Mouse (Mus musculus): ENCODE data around the gene Rab35. TPM values are rescaled to one million over a fixed set of nuclear protein-coding genes. Genes with fewer than 3 reads are reported as not detected.

Rab35 gene
- 18.5 TPM for polyA plus RNA-seq (2017; shearing (Covaris generic))

DNA sequence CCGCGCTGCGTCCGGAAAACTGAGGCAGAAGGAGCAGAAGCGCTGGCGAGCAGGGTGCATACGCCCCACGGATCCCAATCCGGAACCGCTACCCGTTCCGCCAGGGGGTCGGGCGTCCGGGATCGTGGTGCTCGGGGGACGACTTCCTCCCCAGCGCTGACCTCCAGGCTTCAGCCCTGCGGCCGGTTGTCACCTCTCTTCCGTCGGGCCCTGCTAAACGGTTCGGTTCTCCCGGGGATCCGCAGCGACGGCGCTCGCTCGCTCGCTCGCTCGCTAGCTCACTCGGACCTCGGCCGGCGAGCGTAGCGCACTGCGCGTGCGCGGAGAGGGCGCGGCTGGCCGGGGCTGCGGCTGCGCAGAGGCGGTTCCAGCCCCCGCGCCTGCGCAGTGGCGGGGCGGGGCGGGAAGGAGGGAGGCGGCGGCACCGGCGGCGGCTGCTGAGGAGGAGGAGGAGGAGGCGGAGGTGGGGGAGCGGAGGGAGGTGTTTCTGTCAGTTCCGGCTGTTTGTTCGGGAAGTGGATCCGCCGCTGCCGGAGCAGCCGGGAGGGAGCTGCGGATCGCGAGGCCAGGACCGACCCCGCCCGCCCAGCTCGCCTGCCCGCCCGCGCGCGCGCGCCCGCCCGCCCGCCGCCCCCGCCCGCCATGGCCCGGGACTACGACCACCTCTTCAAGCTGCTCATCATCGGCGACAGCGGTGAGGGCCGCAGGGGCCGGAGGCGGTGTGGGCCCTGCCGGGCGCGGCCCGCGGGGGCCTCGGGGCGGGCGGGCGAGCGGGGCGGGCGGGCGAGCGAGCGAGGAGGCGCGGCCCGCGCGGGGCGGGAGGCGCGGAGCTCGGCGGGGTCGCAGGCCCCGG lies at the start of gene Rab35:
TSS of gene Rab35 (plus strand) at position 404 of the 853 bp plus-strand sequence.

Other genes starting within 250 kb of the Rab35 start
- gene Msi1, start 202.3 kb upstream of the Rab35 start, polyA plus RNA-seq (2017; shearing (Covaris generic)), result 0.21 TPM
- not detected for gene Pla2g1b, start 165.6 kb upstream of the Rab35 start, polyA plus RNA-seq (2017; shearing (Covaris generic))
- 9.6 TPM for gene Sirt4, start 147.2 kb upstream of the Rab35 start, polyA plus RNA-seq (2017; shearing (Covaris generic))
- 69.9 TPM for gene Pxn, start 125.2 kb upstream of the Rab35 start, polyA plus RNA-seq (2017; shearing (Covaris generic))
- 2,659 TPM for gene Rplp0, start 72.4 kb upstream of the Rab35 start, polyA plus RNA-seq (2017; shearing (Covaris generic))
- gene Gcn1l1, start 66.7 kb upstream of the Rab35 start, polyA plus RNA-seq (2017; shearing (Covaris generic)), result 70.9 TPM
- gene Bicdl1, start 99.7 kb downstream of the Rab35 start, polyA plus RNA-seq (2017; shearing (Covaris generic)), result 79.9 TPM
- gene Cit, start 213.4 kb downstream of the Rab35 start, polyA plus RNA-seq (2017; shearing (Covaris generic)), result 1.4 TPM

All from naive thymus-derived CD4-positive, alpha-beta T cell, adult 5 months (primary cell).